Mouse (Mus musculus) thymus, postnatal 4 days (tissue): ENCODE measurements around the gene Gipc1.

Source experiments
- DNase-seq: peaks from one replicate; pipeline ENCODE4 v3.0.0; 2021

Gene Gipc1

DNA sequence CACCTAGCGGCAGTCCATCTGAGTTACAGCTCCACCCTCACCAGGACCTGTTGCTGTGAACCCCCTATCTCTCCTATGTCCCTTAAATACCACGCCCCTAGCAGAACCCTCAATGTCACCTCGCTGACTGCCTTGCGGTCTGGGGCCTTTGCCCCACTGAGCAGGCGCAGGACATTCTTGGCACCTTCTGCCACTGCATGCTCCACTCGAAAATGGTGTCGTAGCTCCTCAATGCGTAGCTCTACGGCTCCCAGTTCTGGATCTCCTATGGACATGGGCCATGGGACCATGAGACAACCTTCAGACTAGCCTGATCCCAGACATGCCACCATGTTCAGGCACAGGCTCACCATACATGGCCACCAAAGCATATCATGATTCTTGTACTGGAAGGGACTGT lies 32.0 kb downstream of the Gipc1 start:
- DNase-seq: no peak

- DNase-seq: no peak
These were observed 36.8 kb downstream of the Gipc1 start for GRCm38 (mm10) chr8:83689264-83689663.

GRCm38 (mm10) chr8:83693609-83694236 lies 41.2 kb downstream of the Gipc1 start:
- DNase-seq: peak; percentile 62

DNA sequence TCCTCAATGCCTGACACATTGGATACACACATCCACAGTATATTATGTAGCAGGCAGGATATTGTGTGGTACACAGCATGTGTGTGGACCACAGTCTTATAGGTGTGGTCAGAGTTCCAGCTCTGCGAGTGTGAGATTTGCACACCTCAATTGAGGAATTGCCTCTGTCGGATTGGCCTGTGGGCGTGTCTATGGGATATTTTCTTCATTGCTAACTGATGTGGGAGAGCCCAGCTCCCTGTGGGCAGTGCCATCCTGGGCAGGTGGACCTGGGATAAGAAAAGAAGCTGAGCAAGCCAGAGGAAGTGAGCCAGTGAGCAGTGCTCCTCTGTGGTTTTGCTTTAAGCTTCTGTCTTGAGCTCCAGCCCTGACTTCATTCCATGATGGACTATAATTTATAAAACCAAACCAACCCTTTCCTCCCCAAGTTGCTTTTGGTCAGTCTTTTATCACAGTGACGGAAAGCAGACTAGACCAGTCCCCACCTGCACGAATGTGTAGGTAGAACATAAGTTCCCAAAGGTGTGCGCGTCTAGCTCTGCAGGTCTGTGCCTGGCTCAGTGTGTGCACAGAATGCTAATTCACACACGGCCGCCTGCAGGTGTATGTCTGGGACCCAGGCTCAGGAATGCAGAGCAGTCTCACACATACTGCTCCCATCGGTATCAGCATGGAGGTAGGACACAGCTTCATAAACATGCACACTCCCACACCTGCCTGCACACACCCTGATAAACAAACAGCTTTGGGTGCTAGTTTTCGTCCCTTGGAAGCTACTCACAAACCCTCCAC lies 42.1 kb downstream of the Gipc1 start:
- no peak for DNase-seq

GRCm38 (mm10) chr8:83695351-83696106 lies 43.1 kb downstream of the Gipc1 start:
- DNase-seq: peak; percentile 74

DNA sequence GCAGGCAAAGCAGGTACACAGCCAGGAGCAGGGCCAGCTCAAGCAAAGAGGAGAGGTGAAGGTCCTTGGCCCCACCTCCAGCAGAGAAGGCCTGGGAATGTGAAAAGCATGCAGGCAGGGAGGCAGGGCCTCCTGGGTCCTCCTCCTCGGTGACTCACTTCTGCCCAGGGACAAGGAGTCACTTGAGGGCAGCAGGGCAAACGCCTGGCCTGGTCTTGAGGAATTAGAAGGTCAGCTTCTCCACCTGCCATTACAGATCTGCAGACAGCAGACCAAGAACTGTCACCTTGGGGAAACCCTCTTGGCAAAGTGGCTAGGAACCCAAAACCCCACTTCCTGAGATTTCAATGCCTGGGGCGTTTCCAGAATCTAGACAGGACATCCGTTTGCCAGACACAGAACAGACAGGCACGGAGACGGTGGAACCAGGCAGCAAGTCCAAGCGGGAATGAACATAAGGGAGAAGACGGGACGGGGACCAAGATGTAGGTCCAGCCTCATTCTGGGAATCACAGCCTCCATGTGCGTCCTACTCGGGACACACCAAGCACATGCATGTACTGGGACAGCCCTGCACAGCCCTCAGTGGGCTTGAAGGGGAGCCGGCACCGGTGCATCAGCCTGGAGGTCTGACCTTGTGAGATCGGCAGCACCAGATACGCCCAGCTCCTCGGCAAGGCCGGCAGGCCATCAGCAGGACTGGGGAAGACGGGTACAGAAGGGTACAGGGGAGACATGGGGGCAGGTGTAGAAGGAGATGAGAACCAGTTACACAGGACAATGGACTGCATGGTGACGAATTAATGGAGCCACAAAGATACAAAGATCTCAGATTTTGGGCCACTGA lies 45.1 kb downstream of the Gipc1 start:
- peak; percentile 47 for DNase-seq

DNA sequence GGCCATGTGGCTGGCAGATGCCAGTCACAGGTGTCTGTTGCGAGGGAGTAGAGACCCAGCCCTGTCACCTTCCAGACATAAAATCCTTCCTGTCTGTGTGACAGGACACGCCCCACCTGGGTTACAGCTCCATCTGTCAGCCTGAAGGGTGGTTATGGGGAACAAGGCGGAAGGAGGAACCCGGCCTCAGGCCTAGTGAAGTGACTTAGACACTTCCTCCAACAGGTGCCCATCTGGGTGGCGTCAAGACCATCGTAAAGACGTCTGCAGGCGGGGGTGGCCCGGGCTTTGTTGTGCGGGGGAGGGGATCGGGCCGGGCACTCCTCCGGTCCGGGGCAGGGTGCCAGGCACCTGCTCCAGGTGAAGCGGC lies 45.8 kb downstream of the Gipc1 start:
- DNase-seq: peak; percentile 80

DNA sequence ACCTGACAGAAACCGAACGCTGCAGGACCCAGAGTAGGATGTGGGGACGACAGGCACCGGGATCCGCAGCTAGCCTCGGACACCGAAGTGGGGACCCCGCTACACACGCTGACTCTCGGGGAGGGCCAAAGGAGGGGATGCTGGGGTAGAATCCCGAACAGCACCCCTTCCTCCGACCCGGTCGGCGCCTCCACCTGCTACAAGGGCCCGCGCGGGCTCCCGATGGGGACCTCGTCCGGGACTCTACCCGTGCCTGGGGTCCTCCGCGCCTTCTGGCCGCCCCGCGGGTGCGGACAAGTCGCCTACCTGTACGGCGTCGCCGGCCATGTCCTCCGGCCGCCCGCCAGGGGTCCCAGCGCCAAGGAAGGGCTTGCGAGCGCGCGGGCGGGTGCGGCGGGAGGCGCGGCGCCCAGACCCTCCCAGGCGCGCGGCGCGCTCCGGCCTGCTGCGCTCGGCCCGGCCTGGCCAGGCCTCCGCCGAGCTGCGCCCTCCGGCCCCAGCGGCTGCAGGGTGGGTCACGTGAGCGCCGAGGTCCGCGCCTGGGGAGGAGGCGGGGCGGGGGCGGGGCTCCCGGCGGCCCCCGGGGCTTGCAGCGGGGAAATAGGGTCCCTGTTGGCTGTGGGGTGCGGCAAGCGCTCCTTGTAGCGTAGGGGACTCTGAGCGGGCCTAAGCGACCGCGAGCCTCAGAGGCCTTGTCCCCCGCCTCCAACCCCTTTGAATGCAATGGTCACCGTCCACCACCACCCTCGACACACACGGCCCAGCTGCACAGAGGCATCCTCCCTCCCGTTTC lies 46.4 kb downstream of the Gipc1 start, which contains the start of gene Pkn1:
Gene Pkn1, minus strand, starts transcription at position 519 of the 793 bp plus-strand sequence.
- DNase-seq: peak; percentile 80

DNA sequence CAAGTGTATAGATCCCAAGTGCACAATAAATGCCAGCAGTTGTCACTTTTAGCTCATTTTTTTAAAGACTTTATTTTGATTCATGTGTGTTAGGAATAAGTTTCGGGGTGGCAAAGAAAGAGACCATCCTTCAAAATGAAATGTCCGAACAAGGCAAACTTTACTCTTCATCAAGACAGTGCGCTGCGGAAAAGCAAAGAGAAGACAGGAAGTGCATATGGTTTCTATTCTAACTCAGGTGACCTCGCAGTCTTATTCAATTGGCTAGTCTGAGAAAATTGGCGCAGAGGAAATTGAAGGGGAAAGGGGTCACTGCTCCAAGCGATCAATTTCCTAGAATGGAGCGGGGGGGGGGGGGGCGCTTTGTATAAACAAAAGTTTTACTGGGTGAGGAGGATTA lies 47.1 kb downstream of the Gipc1 start:
- peak; percentile 28 for DNase-seq

DNA sequence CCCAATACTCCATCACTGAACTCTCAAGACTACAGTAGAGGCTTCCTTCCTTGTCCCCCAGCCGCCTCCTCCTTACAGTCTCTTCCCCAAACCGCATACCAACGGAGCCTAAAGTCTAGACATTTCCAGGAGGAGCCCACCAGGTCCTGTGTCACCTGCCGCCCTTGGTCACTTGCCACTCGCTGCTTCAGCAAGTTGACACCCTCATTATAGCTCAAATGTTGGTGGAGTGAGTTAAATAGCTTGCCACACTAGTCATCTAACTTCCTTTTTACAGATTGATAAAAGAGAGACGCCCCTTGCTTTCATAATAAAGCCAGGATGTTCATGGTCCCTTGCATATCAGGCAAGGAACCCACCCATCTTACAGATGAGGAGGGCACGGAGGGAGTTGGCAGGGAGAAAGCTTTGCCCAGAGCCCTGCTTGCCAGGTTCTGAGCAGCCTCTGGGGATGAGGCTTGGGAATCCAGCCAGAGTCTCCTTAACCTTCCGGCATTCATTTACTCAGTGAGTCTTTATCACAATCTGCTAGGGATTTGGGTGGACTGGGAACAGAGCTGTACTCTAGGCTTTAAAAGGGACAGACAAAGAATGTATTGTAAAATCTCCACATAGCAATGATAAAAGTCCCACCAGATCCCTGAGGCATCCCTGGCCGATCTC lies 48.1 kb downstream of the Gipc1 start:
- peak; percentile 15 for DNase-seq

GRCm38 (mm10) chr8:83703426-83703825 lies 50.9 kb downstream of the Gipc1 start:
- DNase-seq: no peak

GRCm38 (mm10) chr8:83706411-83706810 lies 53.9 kb downstream of the Gipc1 start:
- DNase-seq: no peak

- DNase-seq: no peak
These were observed 55.1 kb downstream of the Gipc1 start for GRCm38 (mm10) chr8:83707554-83707953.
